Mouse (Mus musculus) kidney, adult 2 months (tissue): ENCODE measurements around the gene Gpr88. TPM values are rescaled to one million over a fixed set of nuclear protein-coding genes. Genes with fewer than 3 reads are reported as not detected.

ENCODE experiments used
- DNase-seq: peaks from one replicate; pipeline ENCODE4 v3.0.0; 2021
- H3K27ac ChIP-seq: fragments of 200-500 bp; 2 replicates; pipeline ENCODE4 v1.5.1; 2012; ENCODE audit warnings: low read depth, low read length, control low read depth, inconsistent platforms; ENCODE audit not compliant: insufficient read depth
- H3K27me3 ChIP-seq: fragments of 200-500 bp; replicated peaks from 2 replicates; pipeline ENCODE4 v1.6.1; 2012; ENCODE audit warnings: mild to moderate bottlenecking, moderate library complexity, low read length, inconsistent platforms; ENCODE audit not compliant: control insufficient read depth, insufficient read depth
- H3K36me3 ChIP-seq: fragments of 200-500 bp; 2 replicates; pipeline ENCODE4 v1.6.1; 2012; ENCODE audit warnings: mild to moderate bottlenecking, moderate library complexity, low read length, inconsistent platforms; ENCODE audit not compliant: control insufficient read depth, insufficient read depth
- H3K4me1 ChIP-seq: fragments of 200-500 bp; 2 replicates; pipeline ENCODE4 v1.6.1; 2011; ENCODE audit warnings: low read length; ENCODE audit not compliant: control insufficient read depth, insufficient read depth
- H3K4me3 ChIP-seq: fragments of 200-500 bp; 2 replicates; pipeline ENCODE4 v1.5.1; 2011; ENCODE audit warnings: mild to moderate bottlenecking, low read depth, low read length, control low read depth; ENCODE audit not compliant: insufficient read depth
- CTCF ChIP-seq: fragments of 200-500 bp; conservative IDR thresholded peaks from 2 replicates; pipeline ENCODE4 v1.5.1; 2011; ENCODE audit warnings: low read depth, mild to moderate bottlenecking, control low read depth, low read length, moderate library complexity, mixed read lengths; ENCODE audit not compliant: insufficient read depth, insufficient read length
- POLR2A ChIP-seq: fragments of 200-500 bp; IDR thresholded peaks from one replicate; pipeline ENCODE4 v1.6.1; 2011; ENCODE audit warnings: low read depth, low read length, control low read depth
- WGBS: fragments of 180-500 bp; shearing (Covaris S2); methylation state at CpG from one replicate; pipeline ENCODE4 v1.1.7; 2018; 5-methylcytosine and 5-hydroxymethylcytosine counted together
- polyA plus RNA-seq: library from polyadenylated mRNA; depleted of rRNA; stranded (reverse); fragments of >200 nt; gene quantifications from 2 replicates; pipeline ENCODE4 v1.2.3, GENCODE M21; 2012

The Gpr88 gene
- polyA plus RNA-seq, 1 experiment: 0.39 TPM

DNA sequence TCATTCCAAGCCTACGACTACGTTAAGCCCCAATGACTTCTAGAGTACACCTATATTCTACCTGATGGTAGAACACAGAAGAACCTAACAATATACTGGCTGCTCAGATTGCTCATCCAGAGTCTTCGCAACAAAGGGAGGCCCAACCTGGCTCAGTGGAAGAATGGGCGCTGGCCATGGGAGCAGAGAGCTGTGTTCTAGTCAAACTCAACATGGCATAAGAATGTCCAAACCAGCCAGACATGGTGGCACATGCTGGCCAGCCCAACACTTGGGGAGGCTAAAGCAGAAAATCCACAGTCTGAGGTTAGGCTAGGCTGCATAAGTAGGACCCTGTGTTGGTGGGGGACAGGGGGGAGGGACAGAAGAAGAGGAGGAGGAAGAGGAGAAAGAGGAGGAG is 31.4 kb upstream of the Gpr88 start:
- H3K4me1 ChIP-seq: no peaks in the 10 kb centered on the region
- no peaks in the 10 kb centered on the region for H3K36me3 ChIP-seq
- H3K4me3 ChIP-seq: no peak overlapping the region
- no peak for DNase-seq
- TF ChIP-seq CTCF (no peak), POLR2A (no peak)
- no peak overlapping the region for H3K27ac ChIP-seq
- no peaks in the 10 kb centered on the region for H3K27me3 ChIP-seq
- 100% methylated on average over 4 of the region's 4 CpGs for WGBS

DNA sequence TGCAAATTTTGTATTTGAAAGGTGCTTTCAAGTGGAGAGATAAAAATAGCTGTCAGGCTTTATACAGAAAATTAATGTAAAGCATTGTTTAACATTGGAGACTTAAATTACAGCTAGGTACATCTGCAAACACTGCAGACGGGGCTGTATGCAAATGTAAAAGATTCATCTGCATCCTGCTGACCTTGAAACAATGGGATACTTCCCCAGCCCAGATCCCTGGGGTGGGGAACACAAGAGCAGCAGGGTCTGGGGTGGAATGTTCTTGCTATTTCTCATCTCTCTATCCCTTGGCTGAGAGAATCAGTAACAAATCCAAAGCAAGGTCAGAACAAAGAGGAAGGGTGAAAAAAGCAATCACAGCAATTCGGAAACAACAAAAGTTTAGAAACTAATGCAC is 30.7 kb upstream of the Gpr88 start:
- WGBS: 65% methylated on average over 2 of the region's 2 CpGs
- Histone ChIP-seq H3K27me3 (no peaks in the 10 kb centered on the region), H3K4me3 (no peak overlapping the region), H3K36me3 (no peaks in the 10 kb centered on the region), H3K27ac (no peak overlapping the region), H3K4me1 (no peaks in the 10 kb centered on the region)
- DNase-seq: no peak
- TF ChIP-seq CTCF: no peak
- no peak for TF ChIP-seq POLR2A

DNA sequence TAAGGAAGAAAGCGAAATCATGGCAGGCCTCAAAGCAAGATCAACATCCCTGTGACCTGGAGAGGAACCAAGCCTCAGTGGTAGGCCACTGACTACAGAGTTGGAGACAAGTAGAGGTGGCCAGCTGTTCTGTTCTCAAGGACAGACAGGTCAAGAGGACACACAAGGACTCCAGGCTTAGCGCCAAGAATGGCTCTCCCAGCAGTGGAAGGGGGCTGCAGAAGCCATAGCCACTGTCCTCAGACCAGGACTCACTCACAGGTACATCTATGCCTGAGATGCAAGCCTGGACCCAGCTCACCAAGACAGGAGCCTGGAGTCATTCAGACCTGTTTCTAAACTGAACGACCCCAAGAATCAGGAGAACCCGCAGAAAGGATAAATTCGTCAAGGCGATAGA is 28.4 kb upstream of the Gpr88 start:
- DNase-seq: no peak
- H3K27me3 ChIP-seq: no peaks in the 10 kb centered on the region
- H3K4me1 ChIP-seq: no peaks in the 10 kb centered on the region
- H3K27ac ChIP-seq: no peak overlapping the region
- WGBS: 93% methylated on average over 6 of the region's 6 CpGs
- no peaks in the 10 kb centered on the region for H3K36me3 ChIP-seq
- no peak for TF ChIP-seq CTCF
- no peak for TF ChIP-seq POLR2A
- no peak overlapping the region for H3K4me3 ChIP-seq

DNA sequence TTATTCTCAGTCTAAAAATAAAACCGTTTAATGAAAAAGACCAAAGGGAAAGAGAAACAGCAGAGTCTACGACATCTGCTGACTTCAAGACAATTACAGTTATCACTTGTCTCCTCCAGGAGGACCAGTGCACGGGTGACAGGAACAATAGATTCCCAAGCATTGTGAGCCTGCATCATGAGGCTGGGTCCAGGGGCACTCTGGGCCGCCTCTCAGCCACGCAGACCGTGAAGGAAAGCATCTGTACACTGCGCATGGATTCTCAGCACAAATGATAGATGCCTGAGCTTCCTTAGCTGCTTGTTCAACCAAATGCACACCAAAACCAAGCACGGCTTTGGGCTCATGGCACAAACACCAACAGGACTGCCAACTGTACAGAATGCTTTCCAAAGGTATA is 23.8 kb upstream of the Gpr88 start:
- TF ChIP-seq POLR2A: no peak
- Histone ChIP-seq H3K36me3 (no peaks in the 10 kb centered on the region; the same call in 1 of the 2 replicates), H3K27me3 (no peaks in the 10 kb centered on the region), H3K4me3 (no peak overlapping the region), H3K4me1 (no peaks in the 10 kb centered on the region), H3K27ac (no peak overlapping the region)
- no peak for DNase-seq
- 72% methylated on average over 8 of the region's 8 CpGs for WGBS

DNA sequence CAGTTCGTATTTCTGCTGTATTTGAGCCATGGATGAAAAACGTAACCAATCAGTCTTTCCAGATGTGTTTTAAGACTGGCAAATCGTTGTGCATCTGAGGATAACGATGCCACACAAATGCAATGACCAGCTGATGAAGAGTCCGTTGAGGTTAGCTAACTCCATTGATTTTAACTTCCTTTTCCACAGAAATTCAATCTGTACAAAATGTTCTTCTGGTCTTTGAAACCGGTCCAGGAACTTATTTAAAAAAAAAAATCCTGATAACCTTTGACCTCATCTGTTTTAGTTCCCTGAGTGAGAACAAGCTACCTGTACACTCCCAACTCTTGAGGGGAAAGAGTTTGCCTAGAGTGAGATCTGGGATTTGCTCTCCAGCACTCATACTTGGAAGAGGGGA is 18.4 kb upstream of the Gpr88 start:
- whole genome bisulfite sequencing: 85% methylated on average over 6 of the region's 6 CpGs

DNA sequence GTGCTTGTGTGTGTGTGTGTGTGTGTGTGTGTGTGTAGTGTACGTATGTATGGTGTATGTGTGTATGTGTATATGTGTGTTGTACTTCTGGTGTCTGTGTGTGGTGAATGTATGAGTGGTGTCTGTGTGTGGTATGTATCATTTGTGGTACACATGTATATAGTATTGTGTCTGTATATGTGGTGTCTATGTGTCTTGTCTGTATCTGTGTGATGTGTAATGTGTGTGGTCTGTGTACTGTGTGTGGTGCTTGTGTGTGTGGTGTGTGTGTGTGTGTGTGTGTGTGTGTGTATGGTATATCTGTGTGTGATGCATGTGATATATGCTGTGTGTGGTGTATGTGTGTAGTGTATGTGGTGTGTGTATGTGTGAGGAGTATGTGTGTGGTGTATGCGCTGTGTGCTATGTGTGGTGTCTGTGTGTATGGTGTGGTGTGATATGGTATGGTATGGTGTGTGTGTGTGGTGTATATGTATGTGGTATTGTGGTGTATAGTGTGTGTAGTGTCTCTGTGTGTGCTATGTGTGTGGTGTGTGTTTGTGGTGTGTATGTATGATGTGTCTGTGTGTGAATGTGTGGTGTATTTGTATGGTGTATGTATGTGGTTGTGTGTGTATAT is 13.8 kb upstream of the Gpr88 start:
- WGBS: 92% methylated on average over 2 of the region's 2 CpGs
- Histone ChIP-seq H3K4me3 (no peak overlapping the region), H3K27me3 (no peaks in the 10 kb centered on the region), H3K27ac (no peak overlapping the region), H3K36me3 (no peaks in the 10 kb centered on the region), H3K4me1 (no peaks in the 10 kb centered on the region)
- no peak for DNase-seq
- no peak for TF ChIP-seq POLR2A
- TF ChIP-seq CTCF: no peak

More for the DNA sequence above, 18.4 kb upstream of the Gpr88 start:
- Histone ChIP-seq H3K27ac (no peak overlapping the region), H3K4me3 (no peak overlapping the region), H3K4me1 (no peaks in the 10 kb centered on the region), H3K27me3 (no peaks in the 10 kb centered on the region), H3K36me3 (no peaks in the 10 kb centered on the region; the same call in 1 of the 2 replicates)
- TF ChIP-seq POLR2A (no peak), CTCF (no peak)
- no peak for DNase-seq

DNA sequence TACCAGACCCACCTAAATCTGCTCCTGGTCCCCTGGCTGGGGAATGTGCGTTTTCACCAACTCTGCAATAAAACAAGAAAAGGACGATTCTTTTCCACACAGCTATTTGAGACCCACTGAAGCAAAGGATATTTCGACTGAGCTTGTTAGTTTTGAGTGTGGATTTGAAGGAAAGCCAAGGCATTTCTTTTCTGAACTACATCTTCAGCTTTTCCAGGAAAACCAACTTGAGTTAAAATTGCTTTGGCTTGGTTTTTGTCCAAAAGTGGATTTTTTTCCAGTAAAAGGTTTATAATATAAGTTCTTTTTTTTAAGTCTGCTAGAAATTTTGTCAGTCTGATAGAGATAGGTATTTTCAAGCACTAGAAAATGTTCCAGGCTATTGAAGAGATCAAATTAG is 13.1 kb upstream of the Gpr88 start:
- DNase-seq: no peak
- no peaks in the 10 kb centered on the region for H3K36me3 ChIP-seq
- WGBS: 65% methylated on average over 3 of the region's 3 CpGs
- H3K4me3 ChIP-seq: no peak overlapping the region
- TF ChIP-seq CTCF (no peak), POLR2A (no peak)
- H3K4me1 ChIP-seq: no peaks in the 10 kb centered on the region
- H3K27ac ChIP-seq: no peak overlapping the region
- no peaks in the 10 kb centered on the region for H3K27me3 ChIP-seq
